ENCODE assay signal across 8 mouse cellular contexts in genomic region chr1:89931120-89931519, GRCm38 (mm10). TPM values are rescaled to one million over a fixed set of nuclear protein-coding genes. Genes with fewer than 3 reads are reported as not detected.
DNase-seq lines count a peak whose midpoint lies in the region; ATAC-seq and TF ChIP-seq lines count a peak whose summit lies in the region.

Gene Gbx2 (minus strand): TSS chr1:89931179.

- peak; percentile 24 to 30 for DNase-seq in lung, adult 18-20 months
- no peak for DNase-seq in lung, adult 2 months
- DNase-seq in layer of hippocampus, adult 18-20 months (ENCODE audit: low spot score in 2 of 2) = no peak
- DNase-seq in frontal cortex, postnatal 10 days (ENCODE audit: low spot score in 2 of 2) = no peak

- peak within 1 kb of the TSS; percentile 17; the same call in 1 of the 2 replicates for H3K9ac ChIP-seq in intestine, embryonic 15.5 days
- no peak within 1 kb of the TSS for H3K9ac ChIP-seq in liver, embryonic 16.5 days (ENCODE audit: low read depth, low read length)
- peak within 1 kb of the TSS; percentile 62 for H3K9ac ChIP-seq in neural tube, embryonic 15.5 days (replicated peaks)

- 0 out of 2 replicates have a peak, but pooled peaks cover 3% of the 10 kb centered on the region for H3K4me1 ChIP-seq in lung, adult 2 months (ENCODE audit: control insufficient read depth, insufficient read depth, low read length)
- H3K4me1 ChIP-seq in embryonic fibroblast, embryonic 13.5 days (ENCODE audit: control insufficient read depth, insufficient read depth, low read length) = peaks cover 2% of the 10 kb centered on the region; the same call in 1 of the 2 replicates
- H3K4me1 ChIP-seq in intestine, embryonic 15.5 days (replicated peaks) = peaks cover 27% of the 10 kb centered on the region
- H3K4me1 ChIP-seq in liver, embryonic 16.5 days (ENCODE audit: control insufficient read depth, low read depth, low read length) = no peaks in the 10 kb centered on the region; the same call in 1 of the 2 replicates
- H3K4me1 ChIP-seq in neural tube, embryonic 15.5 days = peaks cover 71% of the 10 kb centered on the region

- no peaks in the 10 kb centered on the region for H3K9me3 ChIP-seq in intestine, embryonic 15.5 days
- no peaks in the 10 kb centered on the region for H3K9me3 ChIP-seq in liver, embryonic 16.5 days (replicated peaks; ENCODE audit: control insufficient read depth, low read length)
- no peaks in the 10 kb centered on the region for H3K9me3 ChIP-seq in neural tube, embryonic 15.5 days (replicated peaks)

- TF ChIP-seq CTCF in lung, adult 2 months (IDR thresholded peaks at IDR 0.05; ENCODE audit: insufficient read depth, low read length) = no peak
- TF ChIP-seq CTCF in embryonic fibroblast, embryonic 13.5 days (IDR thresholded peaks at IDR 0.05; ENCODE audit: borderline replicate concordance, insufficient read depth, low read length) = no peak

- H3K4me2 ChIP-seq in intestine, embryonic 15.5 days (replicated peaks) = peak within 1 kb of the TSS; percentile 88
- H3K4me2 ChIP-seq in liver, embryonic 16.5 days (ENCODE audit: low read depth, low read length) = peak within 1 kb of the TSS; percentile 48
- peak within 1 kb of the TSS; percentile 85 for H3K4me2 ChIP-seq in neural tube, embryonic 15.5 days

- H3K4me3 ChIP-seq in lung, adult 2 months (replicated peaks; ENCODE audit: extremely low read depth, low read depth, low read length) = no peak within 1 kb of the TSS
- H3K4me3 ChIP-seq in embryonic fibroblast, embryonic 13.5 days (ENCODE audit: insufficient read depth, low read length) = peak within 1 kb of the TSS; percentile 23
- H3K4me3 ChIP-seq in intestine, embryonic 15.5 days (replicated peaks) = peak within 1 kb of the TSS; percentile 39
- peak within 1 kb of the TSS; percentile 43 for H3K4me3 ChIP-seq in liver, embryonic 16.5 days (ENCODE audit: low read depth, low read length)
- peak within 1 kb of the TSS; percentile 49 for H3K4me3 ChIP-seq in neural tube, embryonic 15.5 days (replicated peaks)

- H3K27ac ChIP-seq in embryonic fibroblast, embryonic 13.5 days (ENCODE audit: insufficient read depth, low read length) = no peak within 1 kb of the TSS
- no peak within 1 kb of the TSS for H3K27ac ChIP-seq in intestine, embryonic 15.5 days
- no peak within 1 kb of the TSS for H3K27ac ChIP-seq in liver, embryonic 16.5 days (ENCODE audit: low read length)
- H3K27ac ChIP-seq in neural tube, embryonic 15.5 days (replicated peaks) = peak within 1 kb of the TSS; percentile 62

- H3K36me3 ChIP-seq in intestine, embryonic 15.5 days = no peaks in the 10 kb centered on the region
- no peaks in the 10 kb centered on the region for H3K36me3 ChIP-seq in liver, embryonic 16.5 days (ENCODE audit: control insufficient read depth, insufficient read depth)
- no peaks in the 10 kb centered on the region for H3K36me3 ChIP-seq in neural tube, embryonic 15.5 days

- WGBS in lung, adult 2 months = under 1% methylated on average over 33 of the region's 33 CpGs
- under 1% methylated on average over 33 of the region's 33 CpGs for WGBS in intestine, embryonic 15.5 days
- under 1% methylated on average over 33 of the region's 33 CpGs for WGBS in liver, embryonic 16.5 days (ENCODE audit: insufficient replicate concordance)
- under 1% methylated on average over 33 of the region's 33 CpGs for WGBS in neural tube, embryonic 15.5 days

- no peak for TF ChIP-seq POLR2A in lung, adult 2 months (IDR thresholded peaks at IDR 0.05; ENCODE audit: borderline replicate concordance, extremely low read depth, low read depth, low read length)
- TF ChIP-seq POLR2A in embryonic fibroblast, embryonic 13.5 days (IDR thresholded peaks at IDR 0.05; ENCODE audit: low read depth, low read length) = no peak

- peaks cover 90% of the 10 kb centered on the region for H3K27me3 ChIP-seq in intestine, embryonic 15.5 days (replicated peaks)
- H3K27me3 ChIP-seq in liver, embryonic 16.5 days (ENCODE audit: control insufficient read depth, insufficient read depth, low read depth, low read length) = peaks cover 92% of the 10 kb centered on the region
- peaks cover 62% of the 10 kb centered on the region for H3K27me3 ChIP-seq in neural tube, embryonic 15.5 days (replicated peaks)

- peak; percentile 83 for ATAC-seq in intestine, embryonic 15.5 days
- 0 out of 2 replicates have a peak, but pooled peaks have one; percentile 35 for ATAC-seq in liver, embryonic 16.5 days (ENCODE audit: low read depth)
- peak; percentile 83 for ATAC-seq in neural tube, embryonic 15.5 days (ENCODE audit: low FRiP score)

RNA-seq across cellular contexts. Expression of gene Gbx2, which starts in this region (rescaled TPM):
- 0.06 TPM in 1 of 2 replicates, not detected in the other for polyA plus RNA-seq in lung, adult 2 months (2012; rRNA removed)
- not detected in 2 replicates for polyA plus RNA-seq in embryonic fibroblast, embryonic 13.5 days (2011; ENCODE audit: insufficient read length, low read depth, missing spikeins)
- 0.09 and 0.15 TPM in 2 replicates for polyA plus RNA-seq in intestine, embryonic 15.5 days (2015; fragmentation: Nextera tagmentation; extraction: Ambion mirVana)
- 0.27 and 0.42 TPM in 2 replicates for polyA plus RNA-seq in liver, embryonic 16.5 days (2015; fragmentation: Nextera tagmentation; extraction: Ambion mirVana)
- polyA plus RNA-seq in neural tube, embryonic 15.5 days (2015; fragmentation: Nextera tagmentation; extraction: Ambion mirVana) = 21.7 and 30.5 TPM in 2 replicates
- total RNA-seq in layer of hippocampus, adult 18-20 months (2021) = under 1 TPM; 0.27 to 0.46 TPM

Comparison
In these comparisons a context has a peak if more than half of its experiments do, and no peak if none do; other contexts are left out.
1. RNA of gene Gbx2 (polyA plus RNA-seq): 21.7 to 30.5 TPM in neural tube, embryonic 15.5 days; 0.27 to 0.42 TPM in liver, embryonic 16.5 days, not detected in embryonic fibroblast, embryonic 13.5 days, 0.09 to 0.15 TPM in intestine, embryonic 15.5 days and 0.06 TPM in lung, adult 2 months; every median in the first group is over 10 times any median in the second.
2. DNase-seq: peak in lung, adult 18-20 months (2 of 2); none in lung, adult 2 months (single experiment), layer of hippocampus, adult 18-20 months (0 of 2) and frontal cortex, postnatal 10 days (0 of 2).
3. Peak in ATAC-seq, H3K4me3 ChIP-seq, H3K9ac ChIP-seq and H3K4me2 ChIP-seq in intestine, embryonic 15.5 days; RNA of the gene not detected or under 1 TPM.
4. Peak in ATAC-seq, H3K4me3 ChIP-seq and H3K4me2 ChIP-seq in liver, embryonic 16.5 days; RNA of the gene not detected or under 1 TPM.
5. Peak in every context shown above with its lines, with median percentiles within 50 percentile points of each other: ATAC-seq and H3K4me2 ChIP-seq.